Mouse (Mus musculus) layer of hippocampus, postnatal 10 days (tissue): Measurements from ENCODE around the gene F830045P16Rik. TPM values are rescaled to one million over a fixed set of nuclear protein-coding genes. Genes with fewer than 3 reads are reported as not detected.

Experiments
- DNase-seq, 2 experiments: peaks; one replicate each; pipeline ENCODE4 v3.0.0; 2021; ENCODE audit warnings: low spot score in 2 of 2
- long read RNA-seq: library from polyadenylated mRNA; stranded (forward); transcript quantifications from one replicate; pipeline ENCODE4 v2.0.0, GENCODE M21; 2023
- total RNA-seq, 2 experiments: library from RNA; stranded (reverse); gene quantifications; 2 replicates each; pipeline ENCODE4 v1.2.3; 2021

The F830045P16Rik gene
- under 1 TPM in 1 of 2 experiments, not detected in 1; 0.18 TPM for total RNA-seq
- long read RNA-seq = 0 reads

- DNase-seq = no peak
Measured at GRCm38 (mm10) chr2:129536377-129536776, at the start of gene F830045P16Rik. Gene F830045P16Rik (minus strand): TSS chr2:129536602.

- DNase-seq = no peak
Measured at GRCm38 (mm10) chr2:129585904-129586514, 49.6 kb upstream of the F830045P16Rik start.

GRCm38 (mm10) chr2:129584905-129585304 is 48.5 kb upstream of the F830045P16Rik start:
- DNase-seq = no peak

GRCm38 (mm10) chr2:129582261-129582660 is 45.9 kb upstream of the F830045P16Rik start:
- no peak for DNase-seq

GRCm38 (mm10) chr2:129581826-129582225 is 45.4 kb upstream of the F830045P16Rik start:
- DNase-seq = no peak

- peak in 1 of 2 experiments; percentile 47 for DNase-seq
Measured at GRCm38 (mm10) chr2:129580656-129581055, 44.3 kb upstream of the F830045P16Rik start.

- peak in 1 of 2 experiments; percentile 61 for DNase-seq
Measured at GRCm38 (mm10) chr2:129576611-129577447, 40.4 kb upstream of the F830045P16Rik start.

GRCm38 (mm10) chr2:129575113-129575512 is 38.7 kb upstream of the F830045P16Rik start:
- no peak for DNase-seq

GRCm38 (mm10) chr2:129574395-129575046 is 38.1 kb upstream of the F830045P16Rik start:
- peak; percentile 63 to 74 for DNase-seq

- DNase-seq = no peak
Measured at GRCm38 (mm10) chr2:129573701-129574273, 37.4 kb upstream of the F830045P16Rik start.

- no peak for DNase-seq
Measured at GRCm38 (mm10) chr2:129569556-129569955, 33.2 kb upstream of the F830045P16Rik start.

- DNase-seq = no peak
Measured at GRCm38 (mm10) chr2:129569120-129569519, 32.7 kb upstream of the F830045P16Rik start.

GRCm38 (mm10) chr2:129563944-129564709 is 27.7 kb upstream of the F830045P16Rik start:
- no peak for DNase-seq

GRCm38 (mm10) chr2:129561796-129562195 is 25.4 kb upstream of the F830045P16Rik start:
- no peak for DNase-seq

GRCm38 (mm10) chr2:129558875-129559219 is 22.4 kb upstream of the F830045P16Rik start:
- no peak for DNase-seq

GRCm38 (mm10) chr2:129558008-129558874 is 21.8 kb upstream of the F830045P16Rik start:
- DNase-seq = no peak

- DNase-seq = no peak
Measured at GRCm38 (mm10) chr2:129556081-129556480, 19.7 kb upstream of the F830045P16Rik start.

GRCm38 (mm10) chr2:129550781-129551180 is 14.4 kb upstream of the F830045P16Rik start:
- DNase-seq = no peak

GRCm38 (mm10) chr2:129549537-129550135 is 13.2 kb upstream of the F830045P16Rik start:
- DNase-seq = no peak
